Mouse (Mus musculus): ENCODE results near the gene Trcg1.

GRCm38 (mm10) chr9:57267421-57267820 is 31.1 kb downstream of the Trcg1 start:
- TF ChIP-seq CTCF (IDR thresholded peaks at IDR 0.05; ENCODE audit: extremely low read depth, insufficient read depth, low read length) (no peak), POLR2A (IDR thresholded peaks at IDR 0.05; ENCODE audit: extremely low read depth, insufficient read depth, low read length) (no peak)

Measured in cortical plate, adult 2 months (tissue).